Comparison of ENCODE assay signal across 8 mouse cellular contexts in the genomic region with DNA sequence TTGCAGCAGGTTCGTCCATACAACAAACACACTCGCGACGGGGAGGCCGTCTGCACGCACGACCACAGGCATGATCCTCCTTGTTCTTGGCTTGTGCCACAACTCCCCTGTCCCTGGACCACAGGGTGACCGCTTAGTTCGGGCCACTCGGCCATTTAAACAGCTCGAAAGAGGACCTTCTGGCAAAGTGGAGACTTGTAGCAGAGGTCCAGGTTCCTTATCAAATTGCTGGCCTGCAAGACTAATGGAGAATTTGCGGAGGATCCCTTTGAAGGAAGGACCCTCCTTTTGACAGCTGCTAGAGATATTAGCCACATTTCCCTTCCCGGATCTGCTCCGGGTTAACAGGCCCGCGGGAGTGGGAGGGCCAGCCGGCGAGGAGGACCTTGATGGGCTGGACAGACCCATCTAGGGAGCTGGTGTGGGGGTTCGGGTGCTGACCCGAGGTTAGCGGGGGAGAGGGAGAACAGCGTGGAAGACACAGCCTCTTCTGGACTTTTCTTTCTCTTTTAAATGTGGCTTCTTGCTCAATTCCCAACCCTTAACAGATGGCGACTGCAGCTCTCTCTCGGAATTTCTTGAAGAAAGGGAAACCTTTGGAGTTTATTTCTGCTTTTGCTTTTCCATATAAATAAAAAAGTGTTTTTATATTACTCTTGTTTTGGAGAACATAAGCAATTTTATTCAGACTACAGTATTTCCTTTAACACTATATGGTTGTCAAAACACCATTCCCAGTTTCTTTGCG.
DNase-seq lines count a peak whose midpoint lies in the region; ATAC-seq lines count a peak whose summit lies in the region.

No protein-coding gene starts in this region.

- H3K4me3 ChIP-seq in embryonic facial prominence, embryonic 13.5 days: peak overlapping the region; percentile 30
- H3K4me3 ChIP-seq in limb, embryonic 12.5 days (replicated peaks): peak overlapping the region; percentile 23

- H3K27me3 ChIP-seq in embryonic facial prominence, embryonic 13.5 days: peaks cover 55% of the 10 kb centered on the region
- peaks cover 57% of the 10 kb centered on the region for H3K27me3 ChIP-seq in limb, embryonic 12.5 days

- ATAC-seq in embryonic facial prominence, embryonic 13.5 days (ENCODE audit: insufficient number of reproducible peaks, insufficient read depth, low FRiP score, low TSS enrichment, low read depth): no peak
- ATAC-seq in limb, embryonic 12.5 days (ENCODE audit: insufficient number of reproducible peaks, insufficient read depth, low FRiP score, low TSS enrichment, low read depth): no peak

- no peaks in the 10 kb centered on the region for H3K9me3 ChIP-seq in embryonic facial prominence, embryonic 13.5 days
- no peaks in the 10 kb centered on the region for H3K9me3 ChIP-seq in limb, embryonic 12.5 days

- H3K4me1 ChIP-seq in embryonic facial prominence, embryonic 13.5 days: peaks cover 18% of the 10 kb centered on the region
- H3K4me1 ChIP-seq in limb, embryonic 12.5 days (replicated peaks): peaks cover 18% of the 10 kb centered on the region

- intact Hi-C loops in heart, postnatal 25 days (cut with DNase I): no loop called here

- 4% methylated on average over 25 of the region's 25 CpGs for WGBS in embryonic facial prominence, embryonic 13.5 days
- WGBS in limb, embryonic 12.5 days: 2% methylated on average over 25 of the region's 25 CpGs

- H3K4me2 ChIP-seq in embryonic facial prominence, embryonic 13.5 days: peak overlapping the region; percentile 53
- H3K4me2 ChIP-seq in limb, embryonic 12.5 days: peak overlapping the region; percentile 50

- H3K27ac ChIP-seq in embryonic facial prominence, embryonic 13.5 days: no peak overlapping the region
- H3K27ac ChIP-seq in limb, embryonic 12.5 days: no peak overlapping the region

- peak; percentile 49 for DNase-seq in kidney, adult 18-20 months
- DNase-seq in kidney, adult 11 months: no peak
- DNase-seq in heart, postnatal 25 days (ENCODE audit: low spot score): peak; percentile 26
- DNase-seq in neural tube, embryonic 10.5 days (ENCODE audit: extremely low spot score, low spot score): peak; percentile 78
- DNase-seq in spleen, postnatal 36 days (ENCODE audit: low spot score in 2 of 2): no peak
- no peak for DNase-seq in cerebellum, postnatal 36 days

- H3K9ac ChIP-seq in embryonic facial prominence, embryonic 13.5 days: peak overlapping the region; percentile 46; the same call in 1 of the 2 replicates
- H3K9ac ChIP-seq in limb, embryonic 12.5 days (replicated peaks): no peak overlapping the region

- no peaks in the 10 kb centered on the region for H3K36me3 ChIP-seq in embryonic facial prominence, embryonic 13.5 days
- peaks cover 2% of the 10 kb centered on the region; the same call in 1 of the 2 replicates for H3K36me3 ChIP-seq in limb, embryonic 12.5 days

Comparison
In these comparisons a context has a peak if more than half of its experiments do, and no peak if none do; other contexts are left out.
1. DNase-seq: peak in kidney, adult 18-20 months (single experiment), heart, postnatal 25 days (single experiment) and neural tube, embryonic 10.5 days (single experiment); none in kidney, adult 11 months (single experiment), spleen, postnatal 36 days (0 of 2) and cerebellum, postnatal 36 days (0 of 2).